Mouse (Mus musculus) heart, embryonic 12.5 days (tissue): Measurements from ENCODE around the gene Bcas3. TPM values are rescaled to one million over a fixed set of nuclear protein-coding genes. Genes with fewer than 3 reads are reported as not detected.

Experiments
- ATAC-seq: fragments of 200-750 bp; cut with Nextera tagmentation; 2 replicates; pipeline ENCODE4 v1.8.0; 2017; ENCODE audit warnings: moderate TSS enrichment, moderate library complexity; ENCODE audit not compliant: insufficient number of reproducible peaks, low FRiP score
- H3K27ac ChIP-seq: fragments of 300-500 bp; sonication (generic); 2 replicates; pipeline ENCODE4 v1.5.1; 2016; ENCODE audit warnings: mild to moderate bottlenecking, moderate library complexity; ENCODE audit not compliant: poor library complexity, severe bottlenecking
- H3K27me3 ChIP-seq: fragments of 300-500 bp; sonication (generic); replicated peaks from 2 replicates; pipeline ENCODE4 v1.6.1; 2016; ENCODE audit warnings: mild to moderate bottlenecking, moderate library complexity
- H3K36me3 ChIP-seq: fragments of 300-500 bp; sonication (generic); 2 replicates; pipeline ENCODE4 v1.6.1; 2016; ENCODE audit warnings: mild to moderate bottlenecking, moderate library complexity
- H3K4me1 ChIP-seq: fragments of 300-500 bp; sonication (generic); replicated peaks from 2 replicates; pipeline ENCODE4 v1.6.1; 2016; ENCODE audit warnings: mild to moderate bottlenecking
- H3K4me2 ChIP-seq: fragments of 300-500 bp; sonication (generic); 2 replicates; pipeline ENCODE4 v1.6.1; 2016; ENCODE audit warnings: mild to moderate bottlenecking, moderate library complexity
- H3K4me3 ChIP-seq: fragments of 300-500 bp; sonication (generic); 2 replicates; pipeline ENCODE4 v1.5.1; 2016; ENCODE audit warnings: mild to moderate bottlenecking
- H3K9ac ChIP-seq: fragments of 300-500 bp; sonication (generic); 2 replicates; pipeline ENCODE4 v1.6.1; 2016; ENCODE audit warnings: mild to moderate bottlenecking, moderate library complexity
- H3K9me3 ChIP-seq: fragments of 300-500 bp; sonication (generic); replicated peaks from 2 replicates; pipeline ENCODE4 v1.6.1; 2016; ENCODE audit warnings: mild to moderate bottlenecking, moderate library complexity
- WGBS: fragments of 180-500 bp; shearing (Covaris S2); methylation state at CpG from one replicate; pipeline ENCODE4 v1.1.7; 2016; 5-methylcytosine and 5-hydroxymethylcytosine counted together
- polyA plus RNA-seq: library from polyadenylated mRNA; unstranded; fragments of >200 nt; fragmentation: Nextera tagmentation; extraction: Ambion mirVana; gene quantifications from 2 replicates; pipeline ENCODE4 v1.2.1, GENCODE M21; 2016

The Bcas3 gene
- polyA plus RNA-seq, 1 experiment from 2014 or later = 16.1 TPM

GRCm38 (mm10) chr11:85804048-85804447 is 451.1 kb downstream of the Bcas3 start:
- Histone ChIP-seq H3K4me1 (peaks cover 54% of the 10 kb centered on the region), H3K27me3 (peaks cover 59% of the 10 kb centered on the region), H3K27ac (0 out of 2 replicates have a peak overlapping the region, but pooled peaks have one; percentile 17), H3K9ac (no peak overlapping the region), H3K4me2 (peak overlapping the region; percentile 40), H3K36me3 (no peaks in the 10 kb centered on the region), H3K4me3 (no peak overlapping the region), H3K9me3 (no peaks in the 10 kb centered on the region)
- 11% methylated on average over 5 of the region's 5 CpGs for WGBS
- ATAC-seq = peak; percentile 63

GRCm38 (mm10) chr11:85805779-85806178 is 452.8 kb downstream of the Bcas3 start:
- 74% methylated on average over 1 of the region's 1 CpGs for WGBS
- Histone ChIP-seq H3K27me3 (peaks cover 71% of the 10 kb centered on the region), H3K36me3 (no peaks in the 10 kb centered on the region), H3K4me1 (peaks cover 36% of the 10 kb centered on the region), H3K4me3 (no peak overlapping the region), H3K27ac (no peak overlapping the region), H3K4me2 (no peak overlapping the region), H3K9ac (no peak overlapping the region), H3K9me3 (no peaks in the 10 kb centered on the region)
- ATAC-seq = no peak

DNA sequence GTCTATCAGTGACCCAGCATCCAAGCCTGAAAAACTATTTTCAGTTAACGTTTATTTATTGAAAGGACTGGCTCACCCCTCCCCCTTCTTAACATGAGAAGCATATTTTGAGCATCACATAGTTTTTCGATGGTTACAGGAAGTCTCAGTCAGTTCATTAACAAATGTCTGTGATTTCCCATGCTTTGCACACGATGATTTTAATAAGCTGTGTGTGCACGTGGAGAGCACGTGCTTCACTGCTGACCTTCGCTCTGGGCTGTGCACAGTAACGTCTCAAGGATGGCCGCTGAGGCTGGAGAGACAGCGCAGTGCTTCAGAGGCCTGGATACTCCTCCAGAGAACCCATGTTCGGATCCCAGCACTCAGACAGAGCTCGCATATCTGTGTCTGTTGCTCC is 454.4 kb downstream of the Bcas3 start:
- Histone ChIP-seq H3K4me1 (peaks cover 29% of the 10 kb centered on the region), H3K9me3 (no peaks in the 10 kb centered on the region), H3K4me3 (no peak overlapping the region), H3K9ac (no peak overlapping the region), H3K27me3 (peaks cover 74% of the 10 kb centered on the region), H3K27ac (no peak overlapping the region), H3K4me2 (no peak overlapping the region), H3K36me3 (no peaks in the 10 kb centered on the region)
- ATAC-seq = no peak
- WGBS = 82% methylated on average over 11 of the region's 11 CpGs

DNA sequence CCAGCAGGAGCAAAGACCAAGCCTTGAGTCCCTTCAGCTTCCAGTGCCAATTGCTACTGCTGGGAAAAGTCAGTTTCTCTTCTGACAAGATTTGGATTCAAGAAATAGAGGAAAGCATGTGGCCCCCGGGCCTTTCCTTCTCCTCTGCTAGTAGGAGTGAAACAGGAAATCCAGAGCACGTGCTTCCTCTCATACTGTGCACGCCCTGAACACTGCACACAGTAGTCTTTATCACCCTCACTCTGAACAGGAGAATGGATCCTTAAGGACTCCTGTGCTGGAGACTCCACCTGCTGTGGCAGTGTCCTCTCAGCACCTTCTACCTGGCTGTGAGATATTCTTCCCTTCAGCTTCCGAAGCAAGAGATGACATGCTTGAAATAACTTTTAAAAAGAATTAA is 458.3 kb downstream of the Bcas3 start:
- no peak overlapping the region for H3K4me2 ChIP-seq

GRCm38 (mm10) chr11:85811676-85812075 is 458.7 kb downstream of the Bcas3 start:
- Histone ChIP-seq H3K27ac (no peak overlapping the region), H3K4me1 (peaks cover 30% of the 10 kb centered on the region), H3K4me2 (no peak overlapping the region), H3K36me3 (no peaks in the 10 kb centered on the region), H3K9ac (no peak overlapping the region), H3K9me3 (no peaks in the 10 kb centered on the region), H3K27me3 (peaks cover 71% of the 10 kb centered on the region), H3K4me3 (no peak overlapping the region)
- no peak for ATAC-seq
- WGBS = 81% methylated on average over 5 of the region's 5 CpGs

More for the DNA sequence above, 458.3 kb downstream of the Bcas3 start:
- WGBS = 55% methylated on average over 4 of the region's 4 CpGs
- no peak for ATAC-seq
- no peak overlapping the region for H3K4me3 ChIP-seq
- H3K9ac ChIP-seq = no peak overlapping the region
- H3K4me1 ChIP-seq = peaks cover 25% of the 10 kb centered on the region
- peaks cover 69% of the 10 kb centered on the region for H3K27me3 ChIP-seq
- no peaks in the 10 kb centered on the region for H3K36me3 ChIP-seq
- no peaks in the 10 kb centered on the region for H3K9me3 ChIP-seq
- H3K27ac ChIP-seq = no peak overlapping the region

- Histone ChIP-seq H3K4me3 (no peak overlapping the region), H3K27me3 (peaks cover 72% of the 10 kb centered on the region), H3K4me2 (no peak overlapping the region), H3K27ac (no peak overlapping the region), H3K4me1 (peaks cover 34% of the 10 kb centered on the region), H3K9ac (no peak overlapping the region), H3K9me3 (no peaks in the 10 kb centered on the region), H3K36me3 (no peaks in the 10 kb centered on the region)
- no peak for ATAC-seq
- WGBS = 92% methylated on average over 12 of the region's 12 CpGs
These were observed 459.4 kb downstream of the Bcas3 start for GRCm38 (mm10) chr11:85812201-85812966.

DNA sequence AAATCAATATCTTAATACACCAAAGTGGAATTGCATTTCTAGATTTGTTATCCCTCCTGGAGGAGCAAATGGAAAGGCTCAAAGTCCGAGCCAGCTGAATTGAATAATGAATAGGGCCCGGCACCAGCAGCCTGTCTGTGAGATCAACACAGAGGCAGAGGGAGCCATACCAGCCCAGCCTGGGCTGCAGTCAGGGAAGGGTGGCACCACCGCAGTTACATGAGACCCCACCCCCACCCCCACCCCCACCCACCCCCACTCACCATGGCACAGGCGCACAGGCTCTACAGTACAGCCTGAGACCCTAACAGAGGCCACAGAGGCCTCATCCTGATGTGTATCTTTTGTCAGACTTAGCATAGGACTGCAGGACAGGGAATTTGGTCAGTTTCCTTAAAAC is 461.7 kb downstream of the Bcas3 start:
- H3K4me1 ChIP-seq = peaks cover 53% of the 10 kb centered on the region

DNA sequence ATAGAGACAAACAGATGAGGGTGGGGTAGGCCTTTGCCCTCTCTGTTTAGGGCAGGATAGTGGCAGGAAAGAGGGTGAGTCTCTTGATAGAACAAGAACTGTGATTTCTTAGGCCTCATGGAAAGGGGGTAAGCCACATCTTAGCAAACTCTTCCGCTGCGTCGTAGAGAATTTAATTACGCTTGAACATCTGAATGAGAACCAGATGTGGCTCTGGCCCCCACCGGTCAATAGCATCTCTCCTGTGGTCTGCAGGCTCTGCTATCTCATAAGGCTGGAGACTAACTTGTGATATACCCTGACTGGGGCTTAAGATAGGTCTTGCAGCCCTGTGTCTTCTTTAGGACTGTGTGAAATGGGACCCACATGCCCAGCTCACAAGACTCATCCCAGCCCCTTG is 463.5 kb downstream of the Bcas3 start:
- Histone ChIP-seq H3K9me3 (no peaks in the 10 kb centered on the region), H3K4me1 (peaks cover 61% of the 10 kb centered on the region), H3K36me3 (no peaks in the 10 kb centered on the region), H3K4me2 (no peak overlapping the region), H3K4me3 (no peak overlapping the region), H3K9ac (no peak overlapping the region), H3K27me3 (peaks cover 65% of the 10 kb centered on the region), H3K27ac (no peak overlapping the region)
- no peak for ATAC-seq
- 63% methylated on average over 5 of the region's 5 CpGs for WGBS

More for the DNA sequence above, 461.7 kb downstream of the Bcas3 start:
- WGBS = 24% methylated on average over 4 of the region's 4 CpGs
- no peak overlapping the region for H3K27ac ChIP-seq
- ATAC-seq = no peak
- H3K4me3 ChIP-seq = no peak overlapping the region
- no peaks in the 10 kb centered on the region for H3K9me3 ChIP-seq
- no peak overlapping the region for H3K4me2 ChIP-seq
- H3K9ac ChIP-seq = no peak overlapping the region
- peaks cover 65% of the 10 kb centered on the region for H3K27me3 ChIP-seq
- no peaks in the 10 kb centered on the region for H3K36me3 ChIP-seq

DNA sequence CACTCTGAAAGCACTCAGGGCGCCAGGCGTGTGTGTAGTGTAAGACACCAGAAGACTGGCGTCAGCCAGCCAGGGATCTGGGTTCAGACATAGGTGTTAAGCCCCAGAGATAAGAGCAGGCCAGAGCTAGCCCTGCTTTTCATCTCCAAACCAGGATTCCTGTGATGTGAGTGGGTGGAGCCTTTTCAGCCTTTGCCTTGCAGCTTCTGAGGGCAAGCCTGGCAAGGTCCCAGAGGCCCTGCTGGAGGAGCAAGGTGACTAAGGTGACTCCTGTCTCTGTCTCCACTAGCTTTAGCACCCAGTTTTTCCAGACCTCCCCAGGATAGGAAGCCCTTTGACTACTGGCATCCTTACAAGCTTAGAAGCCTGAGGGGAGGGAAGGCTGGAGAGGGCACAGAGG is 465.4 kb downstream of the Bcas3 start:
- H3K4me2 ChIP-seq = no peak overlapping the region
- 0 out of 2 replicates have a peak overlapping the region, but pooled peaks have one; percentile 7 for H3K9ac ChIP-seq
- no peak overlapping the region for H3K4me3 ChIP-seq
- no peaks in the 10 kb centered on the region for H3K9me3 ChIP-seq
- 32% methylated on average over 3 of the region's 3 CpGs for WGBS
- peaks cover 52% of the 10 kb centered on the region for H3K27me3 ChIP-seq
- no peaks in the 10 kb centered on the region for H3K36me3 ChIP-seq
- H3K27ac ChIP-seq = peak overlapping the region; percentile 53; the same call in 1 of the 2 replicates
- peak; percentile 31; the same call in 1 of the 2 replicates for ATAC-seq
- peaks cover 73% of the 10 kb centered on the region for H3K4me1 ChIP-seq

DNA sequence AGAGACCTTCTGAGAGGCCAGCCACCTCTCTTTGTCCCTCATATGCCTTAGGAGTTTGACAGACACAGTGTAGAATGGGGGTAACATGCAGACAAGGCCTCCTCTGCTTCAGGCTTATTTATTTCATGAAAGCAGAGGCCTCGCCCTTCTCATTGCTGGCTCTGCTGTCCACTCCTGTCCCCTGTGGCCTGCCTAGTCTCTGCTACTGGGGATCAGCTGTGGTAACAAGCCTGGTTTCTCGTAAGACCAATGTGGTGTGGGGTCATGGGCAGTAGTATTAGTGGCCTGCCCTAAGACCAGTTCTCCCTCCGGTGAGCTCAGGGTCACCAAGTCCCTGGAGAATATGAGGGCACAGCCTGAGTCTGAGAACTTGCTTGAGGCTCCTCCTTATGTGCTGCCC is 468.0 kb downstream of the Bcas3 start:
- 81% methylated on average over 3 of the region's 3 CpGs for WGBS
- Histone ChIP-seq H3K4me1 (peaks cover 73% of the 10 kb centered on the region), H3K27ac (no peak overlapping the region), H3K27me3 (peaks cover 62% of the 10 kb centered on the region), H3K36me3 (no peaks in the 10 kb centered on the region), H3K4me2 (no peak overlapping the region), H3K9me3 (no peaks in the 10 kb centered on the region), H3K4me3 (no peak overlapping the region), H3K9ac (no peak overlapping the region)
- ATAC-seq = no peak

DNA sequence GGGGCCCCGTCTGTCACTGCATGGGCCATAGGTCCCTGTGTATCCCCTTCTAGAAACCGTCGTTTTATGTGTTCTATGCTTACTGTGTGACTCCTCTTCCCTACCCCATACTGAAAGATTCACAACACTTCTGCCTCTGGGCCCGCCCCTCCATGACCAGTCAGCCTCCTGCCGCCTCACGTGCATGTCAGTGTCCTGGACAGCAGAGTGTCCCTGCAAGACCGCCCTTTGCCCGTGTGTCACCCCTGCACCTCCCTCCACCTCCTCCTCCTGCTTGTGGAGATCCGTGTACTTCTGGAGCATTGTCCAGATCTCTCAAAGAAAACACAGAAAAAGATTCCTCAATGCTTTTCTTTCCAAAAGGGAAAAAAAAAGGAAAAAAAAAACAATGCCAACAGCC is 468.7 kb downstream of the Bcas3 start:
- Histone ChIP-seq H3K27me3 (peaks cover 61% of the 10 kb centered on the region), H3K4me3 (no peak overlapping the region), H3K9ac (no peak overlapping the region), H3K36me3 (no peaks in the 10 kb centered on the region), H3K4me2 (no peak overlapping the region), H3K4me1 (peaks cover 74% of the 10 kb centered on the region), H3K9me3 (no peaks in the 10 kb centered on the region), H3K27ac (no peak overlapping the region)
- no peak for ATAC-seq
- WGBS = 67% methylated on average over 9 of the region's 9 CpGs
